Mouse (Mus musculus) layer of hippocampus, postnatal 36 days (tissue): Measurements from ENCODE around the gene Rbm12. TPM values are rescaled to one million over a fixed set of nuclear protein-coding genes. Genes with fewer than 3 reads are reported as not detected.
"Not testable (repeated sequence)": the region's sequence is repeated elsewhere in the genome, so short reads cannot be mapped to it uniquely, and the experiment has no call there.

Experiments
- DNase-seq, 2 experiments: peaks; one replicate each; pipeline ENCODE4 v3.0.0; 2022
- total RNA-seq, 2 experiments: library from RNA; stranded (reverse); gene quantifications; 2 replicates each; pipeline ENCODE4 v1.2.3; 2021

The Rbm12 gene
- 10 to 100 TPM; 23.3 to 30.5 TPM for total RNA-seq

DNA sequence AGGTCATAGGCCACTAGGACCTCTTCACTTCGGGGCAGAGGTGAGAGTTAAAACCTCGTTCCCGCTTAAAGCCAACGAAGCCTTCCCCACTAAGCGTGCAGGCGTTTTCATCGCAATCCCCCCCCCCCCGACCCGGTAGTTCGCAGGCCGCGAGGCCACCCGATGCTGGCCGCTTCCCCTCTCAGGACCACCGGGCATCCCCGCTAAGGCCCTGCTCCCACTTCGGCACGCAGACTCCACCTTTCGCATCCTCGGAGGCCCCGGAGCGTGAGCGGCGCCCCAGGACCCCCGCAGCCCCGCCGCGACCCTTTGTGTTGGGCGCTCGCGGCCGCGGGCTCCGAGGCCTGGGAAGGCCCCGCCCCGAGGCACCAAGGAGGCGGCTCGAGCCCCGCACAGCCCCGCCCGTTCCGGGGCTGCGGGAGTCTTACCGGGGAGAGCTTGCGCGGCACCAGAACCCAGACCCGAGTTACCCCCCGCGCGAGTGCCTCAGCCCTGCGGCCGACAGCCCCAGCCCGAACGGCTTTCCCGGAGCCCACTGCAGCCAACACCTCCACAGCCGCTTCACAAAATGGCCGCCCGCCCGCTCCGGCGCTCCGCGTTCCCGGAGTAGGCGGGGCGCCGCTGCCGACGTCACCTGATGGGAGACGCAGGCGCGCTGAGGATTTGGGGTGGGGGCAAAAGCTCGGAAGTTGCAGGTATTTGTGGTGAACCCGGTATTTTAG, at the start of gene Rbm12, which contains the start of gene Cpne1:
Gene Rbm12, minus strand, starts transcription at position 621 of the 722 bp plus-strand sequence.
Gene Cpne1, minus strand, starts transcription at position 608 of the 722 bp plus-strand sequence.
- DNase-seq = peak; percentile 90 to 93

- no peak for DNase-seq
Observed at GRCm38 (mm10) chr2:156151538-156151937, 39.8 kb upstream of the Rbm12 start.

- DNase-seq = no peak
Observed at GRCm38 (mm10) chr2:156147316-156147915, 35.6 kb upstream of the Rbm12 start.

DNA sequence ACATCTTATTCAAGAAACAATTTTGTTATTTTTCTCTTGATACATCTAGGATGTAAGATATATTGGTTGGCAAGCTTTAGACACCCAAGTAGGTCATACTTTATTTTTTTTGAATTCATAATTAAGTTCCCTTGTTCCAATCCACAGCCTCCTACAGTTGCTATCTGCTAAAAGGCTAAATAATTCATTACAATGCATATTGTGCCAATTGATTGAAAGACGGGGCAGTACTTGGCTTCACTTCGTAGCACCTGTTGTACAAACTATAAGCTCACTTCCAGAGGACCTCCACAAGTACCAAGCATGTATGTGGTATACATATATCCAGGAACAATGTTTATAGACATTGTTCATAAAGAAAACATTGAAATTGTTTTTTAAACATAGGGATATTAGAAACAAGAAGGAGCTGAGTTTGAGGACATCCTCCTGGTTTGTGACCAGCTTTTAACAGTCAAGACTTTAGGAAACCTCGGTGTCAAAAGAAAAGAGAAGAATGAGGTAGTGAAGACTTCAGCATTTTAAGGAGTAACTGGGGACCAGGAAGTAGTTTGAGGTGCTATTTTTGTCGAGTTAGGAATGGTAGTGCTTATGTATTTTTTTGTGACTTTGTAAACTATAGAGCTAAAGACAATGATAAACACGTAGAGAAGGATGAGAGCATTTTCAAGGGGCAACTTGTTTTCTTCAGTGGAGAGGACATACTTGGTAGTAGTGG, 34.7 kb upstream of the Rbm12 start:
- no peak for DNase-seq

GRCm38 (mm10) chr2:156145486-156146130, 33.8 kb upstream of the Rbm12 start:
- DNase-seq = no peak

GRCm38 (mm10) chr2:156143953-156144724, 32.4 kb upstream of the Rbm12 start, which contains the start of the genes Romo1 and Nfs1:
TSS of gene Romo1 (plus strand) at chr2:156144039.
TSS of gene Nfs1 (minus strand) at chr2:156144186.
- DNase-seq = peak; percentile 90 to 93

DNA sequence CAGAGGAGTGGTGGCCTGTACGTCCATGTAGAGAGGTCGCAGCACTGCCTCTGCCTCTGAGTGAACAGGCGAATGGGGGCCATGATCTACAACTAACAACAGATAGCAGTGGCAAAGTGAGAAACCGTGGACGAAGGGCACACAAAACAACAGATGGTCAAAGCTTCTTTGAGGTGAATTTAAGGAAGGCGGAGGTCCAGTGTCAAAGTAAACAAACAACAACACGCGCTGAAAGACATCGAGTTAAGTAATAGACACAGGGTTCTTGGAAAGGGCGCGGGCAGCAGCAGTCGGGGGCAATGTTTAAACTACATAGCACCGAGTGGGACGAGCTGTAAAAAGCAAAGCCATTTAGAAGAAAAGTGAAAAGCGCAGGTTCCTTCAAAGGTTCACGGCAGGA, 31.6 kb upstream of the Rbm12 start:
- DNase-seq = no peak

- no peak for DNase-seq
Observed at GRCm38 (mm10) chr2:156142820-156143219, 31.0 kb upstream of the Rbm12 start.

- DNase-seq = no peak
Observed at GRCm38 (mm10) chr2:156135695-156136094, 23.9 kb upstream of the Rbm12 start.

DNA sequence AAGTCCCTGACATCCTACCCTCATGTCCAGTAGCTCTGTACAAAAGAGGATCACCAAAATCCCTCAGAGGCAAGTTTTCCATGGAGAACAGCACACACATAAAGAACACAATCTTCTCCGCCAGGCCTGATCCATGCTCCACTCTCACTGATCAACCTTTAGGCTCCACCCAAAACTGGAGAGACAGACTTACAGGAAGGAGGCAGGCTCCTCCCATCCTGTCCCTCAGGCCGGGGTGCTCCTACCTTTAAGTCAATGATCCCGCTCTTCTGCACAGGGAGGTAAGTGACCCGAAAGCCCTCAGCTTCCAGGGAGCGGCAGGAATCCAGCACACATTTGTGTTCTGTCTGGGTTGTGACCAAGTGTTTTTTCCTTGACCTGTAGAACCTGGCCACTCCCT, 22.4 kb upstream of the Rbm12 start:
- DNase-seq = no peak

DNA sequence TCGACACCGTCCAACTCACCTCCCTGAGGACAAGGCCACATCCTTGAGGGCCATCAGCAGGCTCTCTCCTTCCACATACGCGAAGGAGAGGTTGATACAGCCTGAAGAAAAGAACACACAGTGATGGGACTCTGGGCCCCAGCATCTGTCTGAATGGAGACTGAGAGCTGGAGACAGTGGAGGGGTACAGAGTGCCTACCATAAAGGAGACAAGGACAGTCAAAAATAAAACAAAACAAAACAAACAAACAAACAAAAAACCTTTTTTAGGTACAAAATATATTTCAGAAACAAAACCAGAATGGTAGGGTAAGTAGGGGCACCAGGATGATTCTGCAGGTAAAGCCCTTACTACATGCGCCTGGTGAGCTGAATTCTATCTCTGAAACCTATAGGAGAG, 15.2 kb upstream of the Rbm12 start, which contains the start of gene Gm28036:
Gene Gm28036, minus strand, starts transcription at position 101 of the 400 bp plus-strand sequence.
- DNase-seq = no peak

GRCm38 (mm10) chr2:156123731-156124130, 12.0 kb upstream of the Rbm12 start:
- no peak for DNase-seq

- no peak for DNase-seq
Observed at GRCm38 (mm10) chr2:156119566-156119965, 7.8 kb upstream of the Rbm12 start.

DNA sequence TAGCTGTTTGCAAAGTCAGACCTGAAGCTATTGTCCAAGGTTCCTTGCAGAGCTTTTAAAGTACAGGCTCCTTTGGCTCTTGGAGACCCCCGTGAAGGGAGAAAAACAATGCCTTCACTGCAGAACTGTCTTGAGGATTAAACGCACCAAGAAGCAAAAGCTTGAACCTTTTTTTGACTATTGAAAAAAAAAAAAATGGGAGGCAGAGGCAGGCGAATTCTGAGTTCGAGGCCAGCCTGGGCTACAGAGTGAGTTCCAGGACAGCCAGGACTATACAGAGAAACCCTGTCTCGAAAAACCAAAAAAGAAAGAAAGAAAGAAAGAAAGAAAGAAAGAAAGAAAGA, 274 bp upstream of the Rbm12 start:
- not testable (repeated sequence) for DNase-seq

GRCm38 (mm10) chr2:156110627-156111357, 986 bp downstream of the Rbm12 start:
- peak in 1 of 2 experiments; percentile 9 for DNase-seq

- no peak for DNase-seq
Observed at GRCm38 (mm10) chr2:156091926-156092325, 19.9 kb downstream of the Rbm12 start.

- DNase-seq = no peak
Observed at GRCm38 (mm10) chr2:156089799-156090198, 22.0 kb downstream of the Rbm12 start.

GRCm38 (mm10) chr2:156087391-156088110, 24.2 kb downstream of the Rbm12 start:
- DNase-seq = no peak

GRCm38 (mm10) chr2:156084541-156084940, 27.2 kb downstream of the Rbm12 start:
- no peak for DNase-seq

- no peak for DNase-seq
Observed at GRCm38 (mm10) chr2:156080391-156080790, 31.4 kb downstream of the Rbm12 start.
